Mouse (Mus musculus) heart, postnatal 0 days (tissue): ENCODE data around the gene Zcchc14.

Source experiments
- CTCF ChIP-seq: IDR thresholded peaks from 2 replicates; pipeline ENCODE4 v1.5.1; 2016; ENCODE audit warnings: antibody characterized with exemption, control low read depth, low read depth
- EP300 ChIP-seq: IDR thresholded peaks from 2 replicates; pipeline ENCODE4 v1.6.1; 2016; ENCODE audit warnings: antibody characterized with exemption, low read depth

- TF ChIP-seq CTCF (no peak), EP300 (no peak)
Observed at GRCm38 (mm10) chr8:121623043-121623442, 29.7 kb downstream of the Zcchc14 start.
